Mouse (Mus musculus) hematopoietic stem cell, adult 5-6 weeks (primary cell): ENCODE data around the gene Cldn18. TPM values are rescaled to one million over a fixed set of nuclear protein-coding genes. Genes with fewer than 3 reads are reported as not detected.

Experiments used
- ATAC-seq, 2 experiments: fragments of 125-278 bp in 1 of 2; replicated peaks in 1 of 2; 2 replicates each; pipeline ENCODE4 v1.8.0; 2016 to 2017; ENCODE audit warnings: inconsistent platforms in 2 of 2, mild to moderate bottlenecking in 2 of 2, moderate number of reproducible peaks in 2 of 2, low read depth in 1 of 2, moderate TSS enrichment in 1 of 2; ENCODE audit not compliant: low FRiP score in 2 of 2, poor library complexity in 2 of 2, severe bottlenecking in 2 of 2, insufficient read depth in 1 of 2, low TSS enrichment in 1 of 2
- total RNA-seq: library from RNA; stranded (forward); fragments of 172-1452, 232-1000 nt; gene quantifications from 2 replicates; pipeline ENCODE4 v1.2.3, GENCODE M21; 2017

The Cldn18 gene
- total RNA-seq: not detected in 2 replicates

DNA sequence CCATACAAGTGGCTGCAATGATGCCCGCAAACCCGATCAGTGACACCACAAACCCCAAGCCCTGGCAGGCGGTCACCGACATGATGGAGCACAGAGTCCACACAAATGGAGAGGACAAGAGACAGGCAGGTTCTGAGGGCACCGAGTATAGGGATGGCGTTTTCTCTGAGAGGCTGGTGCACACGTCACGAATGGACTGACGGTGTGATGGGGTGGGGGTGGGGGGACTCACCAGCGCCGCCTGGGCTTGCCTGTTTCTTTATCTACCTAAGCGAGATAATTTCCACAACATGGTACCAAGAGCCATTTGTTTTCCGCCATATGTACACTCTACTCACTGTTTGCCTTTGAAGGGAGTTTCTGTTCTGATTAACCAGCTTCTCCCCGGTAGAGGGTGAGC, at the start of gene Cldn18:
Gene Cldn18 (minus strand): TSS at position 134 of the 400 bp plus-strand sequence.
- ATAC-seq: no peak

GRCm38 (mm10) chr9:99763530-99763929, 46.5 kb upstream of the Cldn18 start:
- peak in 1 of 2 experiments; percentile 53; a peak in 2 of 4 replicates for ATAC-seq

DNA sequence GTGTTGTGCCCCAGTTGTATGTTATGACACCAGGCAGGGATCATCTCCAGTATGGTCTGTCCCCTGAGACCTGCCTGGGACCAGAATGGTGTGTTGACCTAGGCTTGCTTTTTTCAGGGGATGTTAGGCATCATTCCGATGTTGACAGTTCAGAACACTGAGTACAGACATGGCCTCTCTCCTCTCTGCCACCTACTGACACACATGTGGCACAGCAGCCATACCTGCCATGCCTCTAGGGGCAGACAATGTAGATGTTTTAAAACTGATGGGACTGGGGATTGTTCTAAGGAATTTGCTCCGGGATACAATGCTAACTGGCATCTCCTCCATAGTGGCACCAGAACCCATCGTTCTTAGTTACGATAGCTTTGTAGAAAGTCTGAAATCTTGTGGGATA, 33.2 kb upstream of the Cldn18 start:
- no peak for ATAC-seq

DNA sequence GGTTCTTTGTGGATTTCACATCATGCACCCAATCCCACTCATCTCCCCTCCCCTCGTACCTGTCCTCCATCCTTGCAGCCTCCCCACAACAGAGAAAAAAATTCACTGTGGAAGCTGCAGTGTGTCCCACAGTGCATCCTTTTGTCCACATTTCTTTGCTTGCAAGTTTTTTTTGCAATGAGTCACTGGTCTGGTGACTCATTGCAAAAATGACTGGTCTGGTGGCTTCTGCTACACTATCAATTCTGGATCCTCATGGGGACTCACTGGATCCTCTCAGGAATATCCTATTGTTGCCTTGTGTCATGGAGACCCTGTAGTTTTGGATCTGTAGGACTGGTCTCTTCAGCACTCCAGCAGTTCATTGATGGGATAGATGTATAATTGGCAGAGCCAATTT, 31.2 kb upstream of the Cldn18 start:
- ATAC-seq: no peak

- no peak for ATAC-seq
Measured at GRCm38 (mm10) chr9:99747731-99748130, 30.7 kb upstream of the Cldn18 start.

- ATAC-seq: no peak
Measured at GRCm38 (mm10) chr9:99744548-99744947, 27.5 kb upstream of the Cldn18 start.

GRCm38 (mm10) chr9:99729943-99730646, 13.0 kb upstream of the Cldn18 start:
- ATAC-seq: peak; percentile 65 to 69; a peak in 3 of 4 replicates

- ATAC-seq: no peak
Measured at GRCm38 (mm10) chr9:99727819-99728218, 10.8 kb upstream of the Cldn18 start.

GRCm38 (mm10) chr9:99725278-99725677, 8.2 kb upstream of the Cldn18 start:
- no peak for ATAC-seq

- ATAC-seq: no peak
Measured at GRCm38 (mm10) chr9:99720011-99720410, 2.9 kb upstream of the Cldn18 start.

GRCm38 (mm10) chr9:99710297-99710696, 6.8 kb downstream of the Cldn18 start:
- ATAC-seq: no peak

DNA sequence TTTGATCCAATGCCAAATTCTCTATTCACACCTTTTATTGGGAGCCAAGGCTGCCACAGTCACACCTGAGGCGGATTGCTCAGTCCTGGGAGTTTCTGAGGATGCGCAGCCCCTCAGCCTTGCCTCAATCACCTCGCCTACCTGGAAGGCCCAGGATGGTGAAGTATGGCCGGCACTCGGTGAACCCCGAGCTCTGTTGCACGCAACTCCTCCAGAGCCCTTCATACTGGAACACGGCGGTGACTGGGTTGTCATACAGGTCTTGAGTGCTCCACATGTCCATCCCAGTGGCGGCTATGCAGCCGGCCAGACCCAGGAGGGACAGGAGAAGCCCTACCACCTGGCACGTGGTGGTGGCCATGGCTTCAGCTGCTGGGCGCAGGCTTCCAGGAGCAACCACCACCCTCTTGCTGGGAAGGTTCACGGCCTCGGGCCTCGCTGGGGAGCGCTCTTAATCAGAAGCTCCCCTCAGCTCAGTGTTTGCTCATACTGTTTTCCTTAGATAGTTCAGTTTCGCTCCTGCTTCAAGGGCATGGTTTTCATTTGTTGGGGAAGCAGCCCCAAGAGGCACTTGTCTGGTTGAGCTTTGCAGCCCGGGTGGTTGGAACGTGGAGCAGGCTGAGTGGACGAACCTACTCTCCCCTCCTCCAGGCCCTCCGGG, 7.3 kb downstream of the Cldn18 start:
- ATAC-seq: no peak

DNA sequence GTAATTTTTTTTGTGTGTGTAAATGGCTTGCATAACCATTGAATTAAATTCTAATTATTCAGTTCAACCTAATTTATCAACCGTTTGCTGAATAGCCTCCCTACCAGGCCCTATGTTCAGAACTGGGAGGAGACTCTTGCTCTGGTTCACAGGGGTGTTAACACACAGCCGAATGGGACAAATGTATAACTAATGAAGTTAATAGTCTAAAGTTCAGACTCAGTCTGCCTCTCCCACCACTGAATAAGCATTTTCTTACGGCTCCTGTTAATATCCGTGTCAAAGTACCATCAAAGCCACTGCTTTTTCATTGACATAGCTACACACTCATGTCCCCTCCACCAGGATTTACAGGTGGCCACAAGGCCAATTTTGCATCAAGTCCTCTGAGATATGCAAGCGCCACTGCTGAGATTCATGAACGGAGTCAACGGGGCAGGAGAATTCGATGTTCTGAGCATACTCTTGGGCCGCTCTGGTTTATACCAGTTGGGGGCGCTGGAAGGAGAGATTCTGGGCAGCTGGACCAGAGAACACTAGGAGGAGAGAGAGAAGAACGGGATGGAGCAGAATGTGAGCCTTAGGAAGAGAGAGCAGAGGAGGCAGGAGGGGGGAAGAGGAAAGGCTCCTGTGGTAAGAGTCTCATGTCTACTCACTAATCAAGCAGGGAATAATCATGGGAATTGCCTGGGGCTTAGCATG, 9.5 kb downstream of the Cldn18 start:
- ATAC-seq: no peak

- no peak for ATAC-seq
Measured at GRCm38 (mm10) chr9:99706264-99706663, 10.8 kb downstream of the Cldn18 start.

DNA sequence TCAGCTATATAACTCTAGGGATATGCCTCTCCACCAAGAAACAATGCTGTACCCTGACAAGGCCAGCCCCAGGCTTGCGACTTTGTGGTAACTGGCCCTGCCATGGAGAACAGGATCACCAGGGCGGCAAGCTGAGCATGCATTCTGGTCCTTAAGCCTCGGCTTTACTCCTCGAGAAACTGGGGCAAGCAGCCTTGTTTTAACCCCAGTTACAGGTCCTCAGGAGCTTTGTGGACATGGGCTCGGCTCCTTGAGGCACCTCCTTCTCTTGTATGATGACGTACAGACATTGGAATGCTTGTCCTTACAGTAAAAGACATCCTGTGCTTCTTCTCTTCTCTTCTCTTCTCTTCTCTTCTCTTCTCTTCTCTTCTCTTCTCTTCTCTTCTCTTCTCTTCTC, 13.4 kb downstream of the Cldn18 start:
- ATAC-seq: no peak

- ATAC-seq: no peak
Measured at GRCm38 (mm10) chr9:99702215-99702614, 14.9 kb downstream of the Cldn18 start.

- no peak for ATAC-seq
Measured at GRCm38 (mm10) chr9:99701187-99701586, 15.9 kb downstream of the Cldn18 start.

DNA sequence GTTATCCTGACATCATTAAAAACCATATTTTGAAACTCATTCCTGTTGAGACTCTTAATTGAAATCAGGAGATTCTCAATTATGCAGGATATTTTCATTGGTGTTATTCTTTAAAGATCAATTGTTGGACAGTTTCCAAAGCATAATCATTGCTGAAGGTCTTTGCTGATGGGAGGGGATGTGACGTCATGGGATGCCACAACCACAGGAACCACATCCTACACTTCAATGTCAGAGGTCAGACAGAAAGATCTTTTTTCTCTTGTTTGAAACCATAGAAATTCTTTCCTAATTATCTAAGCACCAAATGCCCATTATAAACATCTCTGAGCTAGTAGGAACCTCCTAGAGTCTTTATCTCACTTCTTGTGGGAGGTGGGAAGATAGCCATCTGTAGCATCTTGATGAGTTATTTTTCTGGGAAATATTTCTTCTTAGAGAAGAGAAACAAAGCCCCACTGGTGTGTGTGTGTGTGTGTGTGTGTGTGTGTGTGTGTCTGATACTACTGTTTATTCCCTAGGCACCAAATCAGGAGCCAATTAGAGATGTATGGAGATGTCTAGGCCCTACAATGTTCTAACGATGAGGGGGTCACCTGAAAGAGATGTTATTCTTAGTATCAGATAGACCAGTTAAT, 17.2 kb downstream of the Cldn18 start:
- no peak for ATAC-seq
